Mouse (Mus musculus): ENCODE measurements around the gene Actg1. TPM values are rescaled to one million over a fixed set of nuclear protein-coding genes. Genes with fewer than 3 reads are reported as not detected.

Actg1 gene
- total RNA-seq, 1 experiment from 2014 or later: 814 TPM

GRCm38 (mm10) chr11:120306366-120307131 lies 41.8 kb downstream of the Actg1 start:
- no peak for ATAC-seq (replicated peaks in 1 of 2; ENCODE audit: insufficient read depth in 1 of 2, low FRiP score in 2 of 2, low TSS enrichment in 1 of 2, low read depth in 1 of 2, poor library complexity in 2 of 2, severe bottlenecking in 2 of 2)

- no peak for ATAC-seq (replicated peaks in 1 of 2; ENCODE audit: insufficient read depth in 1 of 2, low FRiP score in 2 of 2, low TSS enrichment in 1 of 2, low read depth in 1 of 2, poor library complexity in 2 of 2, severe bottlenecking in 2 of 2)
Measured at GRCm38 (mm10) chr11:120305535-120306365, 42.6 kb downstream of the Actg1 start.

GRCm38 (mm10) chr11:120304886-120305534 lies 43.3 kb downstream of the Actg1 start:
- ATAC-seq (replicated peaks in 1 of 2; ENCODE audit: insufficient read depth in 1 of 2, low FRiP score in 2 of 2, low TSS enrichment in 1 of 2, low read depth in 1 of 2, poor library complexity in 2 of 2, severe bottlenecking in 2 of 2): peak; percentile 75 to 83

GRCm38 (mm10) chr11:120304350-120304694 lies 44.0 kb downstream of the Actg1 start:
- no peak for ATAC-seq (replicated peaks in 1 of 2; ENCODE audit: insufficient read depth in 1 of 2, low FRiP score in 2 of 2, low TSS enrichment in 1 of 2, low read depth in 1 of 2, poor library complexity in 2 of 2, severe bottlenecking in 2 of 2)

GRCm38 (mm10) chr11:120303559-120304349 lies 44.6 kb downstream of the Actg1 start:
- no peak for ATAC-seq (replicated peaks in 1 of 2; ENCODE audit: insufficient read depth in 1 of 2, low FRiP score in 2 of 2, low TSS enrichment in 1 of 2, low read depth in 1 of 2, poor library complexity in 2 of 2, severe bottlenecking in 2 of 2)

GRCm38 (mm10) chr11:120303119-120303518 lies 45.2 kb downstream of the Actg1 start:
- ATAC-seq (replicated peaks in 1 of 2; ENCODE audit: insufficient read depth in 1 of 2, low FRiP score in 2 of 2, low TSS enrichment in 1 of 2, low read depth in 1 of 2, poor library complexity in 2 of 2, severe bottlenecking in 2 of 2): no peak

- ATAC-seq (replicated peaks in 1 of 2; ENCODE audit: insufficient read depth in 1 of 2, low FRiP score in 2 of 2, low TSS enrichment in 1 of 2, low read depth in 1 of 2, poor library complexity in 2 of 2, severe bottlenecking in 2 of 2): no peak
Measured at GRCm38 (mm10) chr11:120299484-120299883, 48.9 kb downstream of the Actg1 start.

GRCm38 (mm10) chr11:120298441-120299141 lies 49.8 kb downstream of the Actg1 start:
- ATAC-seq (replicated peaks in 1 of 2; ENCODE audit: insufficient read depth in 1 of 2, low FRiP score in 2 of 2, low TSS enrichment in 1 of 2, low read depth in 1 of 2, poor library complexity in 2 of 2, severe bottlenecking in 2 of 2): no peak

GRCm38 (mm10) chr11:120297767-120298166 lies 50.6 kb downstream of the Actg1 start:
- ATAC-seq (replicated peaks in 1 of 2; ENCODE audit: insufficient read depth in 1 of 2, low FRiP score in 2 of 2, low TSS enrichment in 1 of 2, low read depth in 1 of 2, poor library complexity in 2 of 2, severe bottlenecking in 2 of 2): no peak

- no peak for ATAC-seq (replicated peaks in 1 of 2; ENCODE audit: insufficient read depth in 1 of 2, low FRiP score in 2 of 2, low TSS enrichment in 1 of 2, low read depth in 1 of 2, poor library complexity in 2 of 2, severe bottlenecking in 2 of 2)
Measured at GRCm38 (mm10) chr11:120296305-120297144, 51.8 kb downstream of the Actg1 start.

Other genes with a start within 250 kb of the Actg1 start
- gene Tepsin, start 249.8 kb downstream of the Actg1 start, total RNA-seq (2017): 8.4 and 9.6 TPM in 2 replicates
- 13.4 and 17.9 TPM in 2 replicates for gene Ndufaf8, start 249.6 kb downstream of the Actg1 start, total RNA-seq (2017)
- gene Slc38a10, start 197.2 kb downstream of the Actg1 start, total RNA-seq (2017): 39.1 and 44.8 TPM in 2 replicates
- 6.8 and 9.4 TPM in 2 replicates for gene Bahcc1, start 115.6 kb downstream of the Actg1 start, total RNA-seq (2017)
- 0.15 TPM in 1 of 2 replicates, not detected in the other for gene Fscn2, start 13.0 kb upstream of the Actg1 start, total RNA-seq (2017)
- 9.9 and 20.1 TPM in 2 replicates for gene Faap100, start 30.2 kb upstream of the Actg1 start, total RNA-seq (2017)
- 30.3 and 43.1 TPM in 2 replicates for gene Nploc4, start 89.2 kb upstream of the Actg1 start, total RNA-seq (2017)
- gene Tspan10, start 94.1 kb upstream of the Actg1 start, total RNA-seq (2017): not detected in 2 replicates
- gene Pde6g, start 105.0 kb upstream of the Actg1 start, total RNA-seq (2017): not detected in 2 replicates
- 10.2 and 12.0 TPM in 2 replicates for gene Oxld1, start 109.5 kb upstream of the Actg1 start, total RNA-seq (2017)
- 58.3 and 96.4 TPM in 2 replicates for gene Ccdc137, start 109.6 kb upstream of the Actg1 start, total RNA-seq (2017)
- gene Arl16, start 119.1 kb upstream of the Actg1 start, total RNA-seq (2017): 12.8 and 24.0 TPM in 2 replicates
- 63.4 and 112 TPM in 2 replicates for gene Mrpl12, start 136.1 kb upstream of the Actg1 start, total RNA-seq (2017)
- gene Slc25a10, start 143.3 kb upstream of the Actg1 start, total RNA-seq (2017): 10.8 and 11.4 TPM in 2 replicates
- gene Gcgr, start 182.2 kb upstream of the Actg1 start, total RNA-seq (2017): not detected in 2 replicates
- gene Mcrip1, start 201.2 kb upstream of the Actg1 start, total RNA-seq (2017): 11.6 and 21.4 TPM in 2 replicates
- not detected in 2 replicates for gene Ppp1r27, start 202.6 kb upstream of the Actg1 start, total RNA-seq (2017)
- gene P4hb, start 224.7 kb upstream of the Actg1 start, total RNA-seq (2017): 384 and 534 TPM in 2 replicates
- 110 and 120 TPM in 2 replicates for gene Arhgdia, start 233.1 kb upstream of the Actg1 start, total RNA-seq (2017)
- 110 and 227 TPM in 2 replicates for gene Alyref, start 249.8 kb upstream of the Actg1 start, total RNA-seq (2017)
- 18.1 and 32.6 TPM in 2 replicates for gene Anapc11, start 249.9 kb upstream of the Actg1 start, total RNA-seq (2017)

Measured in hematopoietic stem cell, adult 5-6 weeks (primary cell).